Mouse (Mus musculus): ENCODE results near the gene Tec. TPM values are rescaled to one million over a fixed set of nuclear protein-coding genes. Genes with fewer than 3 reads are reported as not detected.
A peak's percentile ranks its signal among the peaks of the same experiment; 100 is the strongest.

The Tec gene
- polyA plus RNA-seq, 1 experiment from 2014 or later, result 8.8 TPM

DNA sequence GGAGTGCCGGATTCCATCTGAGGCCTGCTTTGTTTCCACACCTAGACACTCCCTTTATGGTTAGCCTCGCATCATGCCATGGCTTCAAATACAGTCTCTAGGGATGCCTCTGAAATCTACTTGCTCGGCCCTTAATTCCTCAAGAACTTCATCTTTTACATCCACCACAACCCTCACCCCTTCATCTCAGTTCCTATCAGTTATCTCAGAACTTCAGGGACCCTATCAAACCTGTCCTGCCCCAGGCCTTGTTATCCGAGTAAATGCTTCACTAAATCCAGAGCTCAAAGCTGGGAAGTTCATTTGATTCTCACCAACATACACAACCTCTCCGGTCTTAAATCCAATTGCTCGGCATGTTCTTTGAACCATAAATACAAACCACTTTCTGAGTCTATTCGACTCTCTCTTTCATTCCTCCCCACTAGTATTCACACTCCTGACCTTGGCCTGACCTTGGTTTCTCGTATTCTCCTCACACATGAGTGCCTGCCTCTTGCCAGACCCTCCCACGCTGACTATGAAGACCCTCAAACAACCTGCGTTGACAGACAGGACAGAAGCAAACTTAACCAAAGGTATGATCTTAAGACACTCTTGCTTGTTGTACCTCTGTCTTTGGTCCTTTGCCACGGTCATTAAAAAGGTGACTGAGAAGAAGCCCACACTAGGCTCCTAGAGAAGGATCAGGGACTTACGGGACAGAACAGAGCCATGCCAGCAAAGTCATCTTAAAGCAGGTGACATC lies 17.2 kb downstream of the Tec start:
- no peak overlapping the region for H3K4me3 ChIP-seq (replicated peaks)
- no peak for ATAC-seq (ENCODE audit: low FRiP score)
- no peak overlapping the region for H3K4me2 ChIP-seq
- H3K36me3 ChIP-seq, result no peaks in the 10 kb centered on the region
- H3K9ac ChIP-seq (replicated peaks), result no peak overlapping the region
- H3K9me3 ChIP-seq (replicated peaks), result no peaks in the 10 kb centered on the region
- no peak overlapping the region for H3K27ac ChIP-seq (replicated peaks)
- 74% methylated on average over 12 of the region's 12 CpGs for WGBS
- no peaks in the 10 kb centered on the region for H3K27me3 ChIP-seq (replicated peaks)
- peaks cover 6% of the 10 kb centered on the region; the same call in 1 of the 2 replicates for H3K4me1 ChIP-seq

DNA sequence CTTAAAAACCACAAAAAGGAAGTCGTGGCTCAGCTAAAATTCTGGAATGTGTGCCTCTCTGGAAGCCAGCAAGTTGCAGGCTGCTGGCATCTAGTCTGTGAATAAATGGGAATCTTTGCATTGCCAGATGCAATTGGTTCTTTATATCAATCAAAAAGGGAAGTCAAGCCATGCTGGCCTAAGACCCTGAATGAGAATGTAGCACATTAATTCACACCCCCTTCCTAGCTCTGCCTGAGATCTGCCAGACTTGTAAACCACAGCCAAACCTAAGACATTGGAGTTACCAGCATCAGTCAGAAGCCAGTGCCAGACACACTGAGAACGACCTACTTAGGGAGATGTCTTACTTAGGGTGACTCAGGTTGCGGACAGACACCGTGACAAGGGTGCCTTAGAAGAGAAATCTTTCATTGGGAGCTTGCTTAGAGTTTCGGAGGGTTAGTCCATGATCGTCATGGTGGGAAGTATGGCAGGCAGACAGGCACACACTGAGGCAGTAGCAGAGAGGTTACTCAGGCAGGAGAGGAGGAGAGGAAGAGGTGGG lies 19.3 kb downstream of the Tec start:
- Histone ChIP-seq H3K9ac (replicated peaks) (no peak overlapping the region), H3K4me1 (peaks cover 6% of the 10 kb centered on the region; the same call in 1 of the 2 replicates), H3K4me3 (replicated peaks) (no peak overlapping the region), H3K27me3 (replicated peaks) (no peaks in the 10 kb centered on the region), H3K4me2 (no peak overlapping the region), H3K9me3 (replicated peaks) (no peaks in the 10 kb centered on the region), H3K27ac (replicated peaks) (no peak overlapping the region), H3K36me3 (no peaks in the 10 kb centered on the region)
- no peak for ATAC-seq (ENCODE audit: low FRiP score)
- WGBS, result 81% methylated on average over 6 of the region's 6 CpGs

DNA sequence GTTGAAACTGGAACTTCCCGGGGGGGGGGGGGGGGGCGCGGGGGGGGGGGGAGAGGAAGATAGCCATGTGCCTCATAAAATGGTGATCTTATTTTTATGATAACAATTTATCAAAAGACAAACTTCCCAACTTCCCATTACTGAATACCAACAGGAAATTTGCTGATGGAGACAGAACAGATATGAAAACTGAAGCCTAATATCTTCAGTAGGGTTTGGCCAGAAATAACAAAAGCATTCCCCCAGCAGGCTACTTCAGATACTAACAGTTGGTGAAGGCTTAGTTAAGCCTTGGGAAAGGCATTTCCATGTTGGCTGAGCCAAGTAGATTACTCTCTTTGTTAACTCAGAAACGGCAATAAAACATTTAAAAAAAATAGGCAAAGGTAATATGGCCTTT lies 21.6 kb downstream of the Tec start:
- Histone ChIP-seq H3K27me3 (replicated peaks) (no peaks in the 10 kb centered on the region), H3K4me1 (peaks cover 6% of the 10 kb centered on the region; the same call in 1 of the 2 replicates), H3K4me2 (no peak overlapping the region), H3K4me3 (replicated peaks) (no peak overlapping the region), H3K9me3 (replicated peaks) (no peaks in the 10 kb centered on the region), H3K27ac (replicated peaks) (no peak overlapping the region), H3K9ac (replicated peaks) (no peak overlapping the region), H3K36me3 (no peaks in the 10 kb centered on the region)
- no peak for ATAC-seq (ENCODE audit: low FRiP score)
- WGBS, result 69% methylated on average over 1 of the region's 4 CpGs

DNA sequence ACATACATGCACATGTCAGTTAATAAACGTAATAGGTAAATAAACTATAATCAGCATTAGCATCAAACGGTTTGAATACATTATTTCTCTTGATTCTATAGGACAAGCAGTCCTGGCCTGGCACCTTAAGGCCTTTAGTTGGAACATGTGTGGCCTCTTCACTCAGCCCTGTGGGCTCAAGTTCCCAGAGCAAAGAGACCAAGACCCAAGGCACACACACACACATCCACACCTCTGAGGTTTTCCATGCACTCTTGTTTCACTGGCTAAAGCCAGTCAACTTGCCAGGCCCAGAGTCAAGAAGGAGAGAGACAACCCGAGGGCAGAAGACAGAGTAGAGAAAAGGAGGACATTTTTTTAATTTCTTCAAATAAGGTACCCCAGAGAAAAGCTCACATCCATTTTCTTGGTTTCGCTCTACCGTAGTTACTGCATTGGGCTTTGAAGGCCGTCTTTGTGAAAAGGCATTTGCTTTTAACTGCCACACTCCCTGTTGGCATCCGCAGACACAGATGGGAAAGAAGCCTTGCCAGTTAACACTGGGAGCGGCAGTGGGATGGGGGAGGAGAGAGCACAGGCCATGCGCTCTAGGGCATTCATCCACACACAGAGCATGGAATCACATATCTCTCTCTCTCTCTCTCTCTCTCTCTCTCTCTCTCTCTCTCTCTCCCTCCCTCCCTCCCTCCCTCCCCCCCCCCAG lies 22.2 kb downstream of the Tec start:
- Histone ChIP-seq H3K4me3 (replicated peaks) (no peak overlapping the region), H3K36me3 (no peaks in the 10 kb centered on the region), H3K27me3 (replicated peaks) (no peaks in the 10 kb centered on the region), H3K9me3 (replicated peaks) (0 out of 2 replicates have a peak, but pooled peaks cover 2% of the 10 kb centered on the region), H3K4me1 (peaks cover 6% of the 10 kb centered on the region; the same call in 1 of the 2 replicates), H3K27ac (replicated peaks) (peak overlapping the region; percentile 51; the same call in 1 of the 2 replicates), H3K9ac (replicated peaks) (no peak overlapping the region), H3K4me2 (no peak overlapping the region; the same call in 1 of the 2 replicates)
- ATAC-seq (ENCODE audit: low FRiP score), result peak; percentile 85
- WGBS, result 46% methylated on average over 9 of the region's 9 CpGs

DNA sequence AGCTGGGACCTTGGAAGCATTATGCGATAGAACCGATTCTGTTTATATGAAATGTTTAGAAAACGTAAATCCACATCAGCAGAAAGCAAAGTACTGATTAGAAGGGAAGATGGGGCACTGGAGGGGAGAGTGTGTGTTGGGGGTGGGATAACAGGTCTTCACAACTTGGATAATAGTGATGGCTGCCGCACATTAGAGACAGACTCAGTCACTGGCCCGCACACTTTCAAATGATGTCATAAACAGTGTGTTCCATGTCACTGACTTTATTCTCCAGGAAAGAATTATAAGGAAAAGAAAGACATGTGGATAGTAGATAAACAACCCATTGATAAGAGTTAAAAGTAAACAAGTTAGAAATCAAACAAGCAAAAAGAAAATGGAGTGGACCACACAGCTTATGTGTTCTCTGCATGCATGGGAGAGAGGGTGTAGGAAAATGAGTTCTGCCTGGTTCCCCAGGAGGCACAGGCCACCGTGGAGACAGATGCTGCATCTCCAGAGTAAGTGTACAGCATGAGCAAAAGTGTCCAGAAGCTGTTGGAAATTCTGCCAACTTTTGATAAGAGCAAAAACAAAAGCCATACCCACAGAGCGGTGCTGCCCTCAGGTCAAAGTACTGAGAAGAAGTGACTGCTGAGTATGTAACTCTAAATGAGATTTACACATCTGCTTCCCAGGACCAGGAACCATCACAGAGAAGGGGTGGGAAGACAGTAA lies 23.3 kb downstream of the Tec start:
- no peak for ATAC-seq (ENCODE audit: low FRiP score)
- WGBS, result 73% methylated on average over 7 of the region's 7 CpGs
- no peak overlapping the region for H3K4me2 ChIP-seq
- H3K9me3 ChIP-seq (replicated peaks), result 0 out of 2 replicates have a peak, but pooled peaks cover 6% of the 10 kb centered on the region
- no peak overlapping the region for H3K27ac ChIP-seq (replicated peaks)
- no peaks in the 10 kb centered on the region for H3K36me3 ChIP-seq
- no peak overlapping the region for H3K4me3 ChIP-seq (replicated peaks)
- peaks cover 6% of the 10 kb centered on the region; the same call in 1 of the 2 replicates for H3K4me1 ChIP-seq
- no peak overlapping the region for H3K9ac ChIP-seq (replicated peaks)
- no peaks in the 10 kb centered on the region for H3K27me3 ChIP-seq (replicated peaks)

DNA sequence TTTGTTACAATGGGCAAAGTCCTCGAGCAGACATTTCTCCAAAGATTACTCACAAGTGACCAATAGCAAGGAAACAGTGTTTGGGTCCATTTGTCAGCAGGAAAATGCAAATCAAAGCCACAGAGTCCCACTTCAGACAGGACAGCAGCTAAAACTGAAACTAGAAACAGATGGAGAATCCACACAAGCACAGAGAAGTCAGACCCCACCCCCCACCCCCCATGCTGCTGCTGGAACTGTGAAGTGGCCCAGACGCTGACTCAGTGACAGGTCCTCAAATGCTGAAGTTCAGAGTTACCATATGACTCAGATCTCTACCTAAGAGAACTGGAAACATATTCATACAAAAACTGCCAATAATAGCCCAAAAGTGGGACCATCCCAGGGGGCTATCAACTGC lies 24.0 kb downstream of the Tec start:
- ATAC-seq (ENCODE audit: low FRiP score), result no peak
- H3K27ac ChIP-seq (replicated peaks), result no peak overlapping the region
- H3K4me1 ChIP-seq, result peaks cover 6% of the 10 kb centered on the region; the same call in 1 of the 2 replicates
- 0 out of 2 replicates have a peak, but pooled peaks cover 6% of the 10 kb centered on the region for H3K9me3 ChIP-seq (replicated peaks)
- no peak overlapping the region for H3K9ac ChIP-seq (replicated peaks)
- no peaks in the 10 kb centered on the region for H3K36me3 ChIP-seq
- H3K4me3 ChIP-seq (replicated peaks), result no peak overlapping the region
- no peak overlapping the region for H3K4me2 ChIP-seq
- 58% methylated on average over 2 of the region's 2 CpGs for whole genome bisulfite sequencing
- H3K27me3 ChIP-seq (replicated peaks), result no peaks in the 10 kb centered on the region

DNA sequence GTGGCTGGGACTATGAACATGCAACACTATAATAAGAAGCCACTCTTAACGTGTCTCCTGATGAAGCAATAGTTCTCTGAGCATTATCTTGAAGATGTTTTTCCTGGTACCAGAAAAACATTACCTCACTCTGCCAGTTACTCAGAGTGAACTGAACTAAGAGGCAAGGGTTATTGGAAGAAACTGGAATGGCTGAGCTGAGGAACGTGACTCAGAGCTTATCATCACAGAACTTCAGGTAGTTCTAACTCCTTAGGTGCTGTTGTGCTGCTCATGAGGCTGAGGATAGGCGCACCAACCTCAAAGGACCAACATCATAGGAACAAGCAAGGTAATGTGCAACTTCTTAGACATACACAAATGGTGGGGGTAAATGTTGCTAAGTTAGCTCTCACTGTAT lies 28.6 kb downstream of the Tec start:
- Histone ChIP-seq H3K9me3 (replicated peaks) (0 out of 2 replicates have a peak, but pooled peaks cover 6% of the 10 kb centered on the region), H3K4me2 (no peak overlapping the region), H3K27ac (replicated peaks) (0 out of 2 replicates have a peak overlapping the region, but pooled peaks have one; percentile 41), H3K36me3 (no peaks in the 10 kb centered on the region), H3K9ac (replicated peaks) (no peak overlapping the region), H3K4me1 (no peaks in the 10 kb centered on the region), H3K4me3 (replicated peaks) (no peak overlapping the region), H3K27me3 (replicated peaks) (no peaks in the 10 kb centered on the region)
- ATAC-seq (ENCODE audit: low FRiP score), result no peak
- 82% methylated on average over 3 of the region's 3 CpGs for WGBS

DNA sequence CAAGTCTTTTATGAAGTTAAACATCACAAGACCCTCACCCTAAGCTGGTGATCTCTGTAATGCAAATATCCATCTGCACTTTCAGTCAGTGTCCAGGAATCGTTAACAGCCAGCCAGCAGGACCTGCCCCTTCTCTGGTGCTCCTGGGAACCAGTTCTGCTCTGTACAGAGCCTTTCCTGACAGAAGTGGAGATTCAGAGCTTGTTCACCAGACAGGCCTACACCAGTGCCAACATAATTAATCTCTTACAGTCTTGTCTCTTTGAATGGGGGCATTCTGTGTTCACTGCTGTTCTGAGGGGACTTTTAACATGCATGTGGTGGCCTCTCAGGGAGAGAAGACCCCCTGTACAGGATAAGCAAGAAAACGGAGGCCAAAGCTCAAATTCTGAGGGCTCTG lies 29.3 kb downstream of the Tec start:
- Histone ChIP-seq H3K4me2 (no peak overlapping the region), H3K4me1 (no peaks in the 10 kb centered on the region), H3K9ac (replicated peaks) (no peak overlapping the region), H3K27me3 (replicated peaks) (no peaks in the 10 kb centered on the region), H3K9me3 (replicated peaks) (0 out of 2 replicates have a peak, but pooled peaks cover 6% of the 10 kb centered on the region), H3K36me3 (no peaks in the 10 kb centered on the region), H3K4me3 (replicated peaks) (no peak overlapping the region), H3K27ac (replicated peaks) (0 out of 2 replicates have a peak overlapping the region, but pooled peaks have one; percentile 41)
- peak; percentile 63; the same call in 1 of the 2 replicates for ATAC-seq (ENCODE audit: low FRiP score)
- 27% methylated on average over 2 of the region's 2 CpGs for WGBS

DNA sequence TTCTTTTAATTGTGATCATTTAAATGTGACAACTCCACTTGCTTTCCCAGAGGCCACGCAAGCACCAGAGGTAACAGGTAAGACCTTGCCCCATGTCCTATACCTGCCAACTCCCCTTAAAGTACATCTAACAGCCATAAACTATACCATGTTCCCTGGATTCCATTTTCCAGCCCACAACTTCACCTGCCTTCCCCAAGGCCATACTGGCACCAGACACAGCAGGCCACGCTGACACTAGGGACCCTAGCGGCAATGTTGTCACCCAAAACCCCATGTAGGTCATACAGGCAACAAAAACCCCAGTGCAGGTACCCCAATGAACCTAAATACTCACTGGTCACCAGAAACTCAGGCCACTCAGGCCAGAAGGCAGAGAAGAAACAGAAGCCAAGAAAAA lies 32.6 kb downstream of the Tec start:
- no peaks in the 10 kb centered on the region for H3K4me1 ChIP-seq
- no peak overlapping the region for H3K4me2 ChIP-seq
- 98% methylated on average over 3 of the region's 3 CpGs for WGBS
- no peaks in the 10 kb centered on the region for H3K9me3 ChIP-seq (replicated peaks)
- no peaks in the 10 kb centered on the region for H3K36me3 ChIP-seq
- no peak overlapping the region for H3K9ac ChIP-seq (replicated peaks)
- H3K27me3 ChIP-seq (replicated peaks), result no peaks in the 10 kb centered on the region
- H3K27ac ChIP-seq (replicated peaks), result no peak overlapping the region
- H3K4me3 ChIP-seq (replicated peaks), result no peak overlapping the region
- no peak for ATAC-seq (ENCODE audit: low FRiP score)

DNA sequence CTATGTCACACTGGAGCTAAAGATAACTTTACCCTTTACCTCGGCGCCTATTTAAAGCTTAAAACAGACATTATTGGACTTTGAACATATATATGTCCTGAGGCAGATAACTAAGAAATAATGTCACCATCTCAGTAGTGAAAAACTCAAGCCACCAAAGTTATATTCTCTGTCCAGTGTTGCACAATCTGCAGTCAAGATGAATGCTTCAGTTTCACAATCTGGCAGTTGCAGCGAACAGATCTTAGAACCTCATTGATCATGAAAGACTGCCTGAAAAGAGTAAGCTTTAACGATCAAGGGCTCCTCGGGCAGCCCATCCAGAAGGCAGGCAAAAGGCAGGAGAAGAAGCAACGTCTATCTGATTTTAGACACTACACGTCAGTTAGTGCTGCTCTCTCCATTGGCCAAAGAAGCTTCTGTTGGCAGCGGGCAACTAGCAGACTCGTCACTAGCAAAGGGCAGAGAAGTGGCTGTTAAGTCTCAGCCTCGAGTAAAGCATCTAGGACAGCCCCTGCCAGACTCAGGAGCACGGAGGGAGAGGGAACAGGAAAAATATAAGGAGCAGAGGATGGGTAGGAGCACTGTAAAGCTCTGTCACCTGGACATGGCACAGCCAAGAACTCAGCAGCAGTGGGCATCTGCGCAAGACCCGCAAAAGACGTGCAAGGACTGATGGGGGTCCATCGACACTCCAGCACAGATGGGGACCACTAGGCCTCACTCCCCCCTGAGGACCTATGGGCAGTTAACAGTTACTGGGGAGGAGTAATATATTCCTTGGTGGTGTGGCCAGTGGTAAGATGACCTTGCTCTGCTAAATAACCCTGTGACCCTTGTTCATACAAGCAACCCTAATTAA lies 35.1 kb downstream of the Tec start:
- WGBS, result 81% methylated on average over 15 of the region's 15 CpGs
- no peaks in the 10 kb centered on the region for H3K9me3 ChIP-seq (replicated peaks)
- no peak for ATAC-seq (ENCODE audit: low FRiP score)
- H3K27ac ChIP-seq (replicated peaks), result no peak overlapping the region
- H3K4me1 ChIP-seq, result no peaks in the 10 kb centered on the region
- no peak overlapping the region for H3K9ac ChIP-seq (replicated peaks)
- H3K4me2 ChIP-seq, result no peak overlapping the region
- no peak overlapping the region for H3K4me3 ChIP-seq (replicated peaks)
- H3K27me3 ChIP-seq (replicated peaks), result no peaks in the 10 kb centered on the region
- no peaks in the 10 kb centered on the region for H3K36me3 ChIP-seq
